Mouse (Mus musculus) CH12.LX (cell line): Measurements from ENCODE around the gene Prkg1. TPM values are rescaled to one million over a fixed set of nuclear protein-coding genes. Genes with fewer than 3 reads are reported as not detected.

Source experiments
- DNase-seq: peaks from one replicate; pipeline ENCODE4 v3.0.0-alpha.2; 2013; ENCODE audit errors: extremely low read depth
- H3K27ac ChIP-seq: 2 replicates; pipeline ENCODE4 v1.5.1; 2012; ENCODE audit warnings: low read depth, mild to moderate bottlenecking, control low read depth, moderate library complexity; ENCODE audit not compliant: insufficient read depth
- H3K27me3 ChIP-seq: replicated peaks from 2 replicates; pipeline ENCODE3; 2012; ENCODE audit warnings: inconsistent platforms
- H3K36me3 ChIP-seq, 2 experiments: replicated peaks in 1 of 2; 2 replicates each; pipeline versions ENCODE3 to v1.6.1; 2012; ENCODE audit warnings: inconsistent platforms in 1 of 2, low read length in 1 of 2, mild to moderate bottlenecking in 1 of 2, mixed read lengths in 1 of 2, moderate library complexity in 1 of 2; ENCODE audit not compliant: control insufficient read depth in 1 of 2, insufficient read depth in 1 of 2
- H3K4me1 ChIP-seq, 2 experiments: 2 replicates each; pipeline ENCODE4 v1.6.1; 2012; ENCODE audit warnings: inconsistent platforms in 1 of 2, moderate library complexity in 1 of 2; ENCODE audit not compliant: insufficient read depth in 2 of 2, control insufficient read depth in 1 of 2
- H3K4me2 ChIP-seq: 2 replicates; pipeline ENCODE4 v1.6.1; 2012; ENCODE audit warnings: low read depth, mild to moderate bottlenecking, control low read depth; ENCODE audit not compliant: poor library complexity, insufficient read depth, severe bottlenecking
- H3K4me3 ChIP-seq, 3 experiments: fragments of 150-350 bp in 1 of 3; sonication (generic) in 1 of 3; replicated peaks in 1 of 3; 2 replicates each; pipeline versions ENCODE3 to v1.5.1; 2011 to 2012; ENCODE audit warnings: low read depth in 2 of 3, low read length in 2 of 3, mild to moderate bottlenecking in 2 of 3, moderate library complexity in 2 of 3, control low read depth in 1 of 3, improper control_type of control experiment in 1 of 3, inconsistent platforms in 1 of 3, mixed read lengths in 1 of 3; ENCODE audit not compliant: poor library complexity in 1 of 3
- H3K79me2 ChIP-seq: replicated peaks from 2 replicates; pipeline ENCODE4 v1.6.1; 2012; ENCODE audit warnings: mild to moderate bottlenecking, moderate library complexity; ENCODE audit not compliant: control insufficient read depth, poor library complexity, insufficient read depth, severe bottlenecking; ENCODE audit errors: extremely low read depth
- H3K9ac ChIP-seq: 2 replicates; pipeline ENCODE4 v1.6.1; 2012; ENCODE audit warnings: low read depth, mild to moderate bottlenecking, control low read depth, moderate library complexity; ENCODE audit not compliant: insufficient read depth
- H3K9me3 ChIP-seq: replicated peaks from 2 replicates; pipeline ENCODE3; 2012; ENCODE audit warnings: low read length, inconsistent platforms, mixed read lengths
- BHLHE40 ChIP-seq: IDR thresholded peaks from 2 replicates; pipeline ENCODE4 v1.6.1; 2011; ENCODE audit warnings: mild to moderate bottlenecking, low read depth, low read length, improper control_type of control experiment
- CHD2 ChIP-seq: IDR thresholded peaks from 2 replicates; pipeline ENCODE4 v1.6.1; 2011; ENCODE audit warnings: low read length, improper control_type of control experiment
- E2F4 ChIP-seq: IDR thresholded peaks from 2 replicates; pipeline ENCODE4 v1.6.1; 2011; ENCODE audit warnings: low read depth, low read length, improper control_type of control experiment; ENCODE audit not compliant: insufficient replicate concordance
- ELF1 ChIP-seq: IDR thresholded peaks from 2 replicates; pipeline ENCODE4 v1.6.1; 2014; ENCODE audit warnings: low read depth, mild to moderate bottlenecking, inconsistent platforms, low read length, improper control_type of control experiment
- EP300 ChIP-seq: IDR thresholded peaks from 2 replicates; pipeline ENCODE4 v1.6.1; 2011; ENCODE audit warnings: low read length, improper control_type of control experiment
- IRF4 ChIP-seq: IDR thresholded peaks from 2 replicates; pipeline ENCODE4 v1.6.1; 2014; ENCODE audit warnings: low read depth, mild to moderate bottlenecking, inconsistent platforms, low read length, improper control_type of control experiment
- JUN ChIP-seq: IDR thresholded peaks from 2 replicates; pipeline ENCODE4 v1.6.1; 2011; ENCODE audit warnings: low read depth, mild to moderate bottlenecking, low read length, improper control_type of control experiment, moderate library complexity; ENCODE audit not compliant: insufficient read depth
- MAX ChIP-seq: IDR thresholded peaks from 2 replicates; pipeline ENCODE4 v1.6.1; 2011; ENCODE audit warnings: low read length, improper control_type of control experiment
- MEF2A ChIP-seq: IDR thresholded peaks from 2 replicates; pipeline ENCODE4 v1.6.1; 2014; ENCODE audit warnings: low read depth, mild to moderate bottlenecking, inconsistent platforms, low read length, improper control_type of control experiment, borderline replicate concordance
- POLR2A ChIP-seq: IDR thresholded peaks from 2 replicates; pipeline ENCODE4 v1.6.1; 2011; ENCODE audit warnings: low read depth, mild to moderate bottlenecking, improper control_type of control experiment, low read length
- RAD21 ChIP-seq: IDR thresholded peaks from 2 replicates; pipeline ENCODE4 v1.6.1; 2011; ENCODE audit warnings: low read depth, mild to moderate bottlenecking, low read length, improper control_type of control experiment, moderate library complexity
- RCOR1 ChIP-seq: conservative IDR thresholded peaks from 2 replicates; pipeline ENCODE4 v1.6.1; 2012; ENCODE audit warnings: low read depth, mild to moderate bottlenecking, inconsistent platforms, low read length, improper control_type of control experiment
- SIN3A ChIP-seq: IDR thresholded peaks from 2 replicates; pipeline ENCODE4 v1.6.1; 2012; ENCODE audit warnings: low read length, improper control_type of control experiment, inconsistent platforms
- SMC3 ChIP-seq: IDR thresholded peaks from 2 replicates; pipeline ENCODE4 v1.6.1; 2011; ENCODE audit warnings: low read depth, low read length, improper control_type of control experiment
- TBP ChIP-seq: conservative IDR thresholded peaks from 2 replicates; pipeline ENCODE4 v1.6.1; 2011; ENCODE audit warnings: low read depth, low read length, improper control_type of control experiment
- UBTF ChIP-seq: IDR thresholded peaks from 2 replicates; pipeline ENCODE4 v1.6.1; 2012; ENCODE audit warnings: low read depth, mild to moderate bottlenecking, inconsistent platforms, low read length, improper control_type of control experiment, moderate library complexity
- USF2 ChIP-seq: conservative IDR thresholded peaks from 2 replicates; pipeline ENCODE4 v1.6.1; 2011; ENCODE audit warnings: low read depth, low read length, improper control_type of control experiment
- ZC3H11A ChIP-seq: IDR thresholded peaks from 2 replicates; pipeline ENCODE4 v1.6.1; 2012; ENCODE audit warnings: low read depth, mild to moderate bottlenecking, inconsistent platforms, low read length, improper control_type of control experiment
- ZMIZ1 ChIP-seq: IDR thresholded peaks from 2 replicates; pipeline ENCODE4 v1.6.1; 2012; ENCODE audit warnings: low read depth, mild to moderate bottlenecking, inconsistent platforms, low read length, improper control_type of control experiment
- dilution Hi-C: fragments of 300-500 bp; cut with MboI; formaldehyde crosslinking; loops from 2 replicates; pipeline ENCODE4 v1.14.3; 2020; ENCODE audit warnings: low sequenced_read_pairs; ENCODE audit not compliant: extremely low pct_unique_long_range_greater_than_20kb, extremely low pct_ligation_motif_present
- in situ Hi-C: fragments of 300-500 bp; cut with MboI; formaldehyde crosslinking; loops from 3 replicates; pipeline ENCODE4 v1.14.3; 2019; ENCODE audit warnings: low sequenced_read_pairs, low pct_ligation_motif_present, low pct_unique_long_range_greater_than_20kb, mixed read lengths
- polyA plus RNA-seq: library from polyadenylated mRNA; unstranded; fragments of >175 nt; gene quantifications from 2 replicates; pipeline ENCODE4 v1.2.1, GENCODE M21; 2012; ENCODE audit warnings: low read depth; ENCODE audit not compliant: insufficient read length
- total RNA-seq, 2 experiments: library from RNA; depleted of rRNA; stranded (reverse); fragments of 300-350 nt in 1 of 2; fragments of >200 nt in 1 of 2; gene quantifications; 2 replicates each; pipeline ENCODE4 v1.2.3; 2012 to 2014

Gene Prkg1
- total and polyA plus RNA-seq, 3 experiments, result not detected

GRCm38 (mm10) chr19:31662802-31663201 lies 102.0 kb downstream of the Prkg1 start:
- no peak overlapping the region for H3K9ac ChIP-seq
- H3K4me3 ChIP-seq, result no peak overlapping the region
- in situ Hi-C loops, result no loop called here
- H3K36me3 ChIP-seq, result no peaks in the 10 kb centered on the region
- no peaks in the 10 kb centered on the region for H3K79me2 ChIP-seq
- H3K9me3 ChIP-seq, result no peaks in the 10 kb centered on the region
- no peak overlapping the region for H3K27ac ChIP-seq
- H3K4me2 ChIP-seq, result no peak overlapping the region
- no peak for TF ChIP-seq E2F4
- TF ChIP-seq IRF4, result no peak
- TF ChIP-seq BHLHE40, result no peak
- DNase-seq, result no peak
- no peaks in the 10 kb centered on the region for H3K27me3 ChIP-seq
- dilution Hi-C loops, result no loop called here
- H3K4me1 ChIP-seq, result no peaks in the 10 kb centered on the region

GRCm38 (mm10) chr19:31658751-31659397 lies 106.0 kb downstream of the Prkg1 start:
- H3K4me3 ChIP-seq, result no peak overlapping the region
- dilution Hi-C loops, result no loop called here
- no peak for DNase-seq
- in situ Hi-C loops, result no loop called here
- TF ChIP-seq ZC3H11A (no peak), E2F4 (no peak), MAX (no peak), JUN (no peak), TBP (no peak), ELF1 (no peak)
- H3K27me3 ChIP-seq, result no peaks in the 10 kb centered on the region
- no peak overlapping the region for H3K9ac ChIP-seq
- H3K4me2 ChIP-seq, result no peak overlapping the region
- H3K79me2 ChIP-seq, result no peaks in the 10 kb centered on the region
- no peaks in the 10 kb centered on the region for H3K36me3 ChIP-seq
- H3K4me1 ChIP-seq, result no peaks in the 10 kb centered on the region
- no peak overlapping the region for H3K27ac ChIP-seq
- no peaks in the 10 kb centered on the region for H3K9me3 ChIP-seq

- in situ Hi-C loops (no loop called here), dilution Hi-C loops (no loop called here)
- no peaks in the 10 kb centered on the region for H3K27me3 ChIP-seq
- TF ChIP-seq MEF2A, result no peak
- TF ChIP-seq EP300, result no peak
- no peak for TF ChIP-seq USF2
- TF ChIP-seq CHD2, result no peak
- no peak for TF ChIP-seq ZMIZ1
- TF ChIP-seq SIN3A, result no peak
- TF ChIP-seq JUN, result no peak
- TF ChIP-seq MAX, result no peak
- no peak for TF ChIP-seq RAD21
- no peak for TF ChIP-seq UBTF
- no peak for TF ChIP-seq SMC3
- no peak for TF ChIP-seq POLR2A
- TF ChIP-seq ELF1, result no peak
- TF ChIP-seq RCOR1, result no peak
- no peaks in the 10 kb centered on the region for H3K36me3 ChIP-seq
- H3K27ac ChIP-seq, result no peak overlapping the region
- DNase-seq, result no peak
- H3K9ac ChIP-seq, result no peak overlapping the region
- H3K4me1 ChIP-seq, result no peaks in the 10 kb centered on the region
- H3K4me2 ChIP-seq, result no peak overlapping the region
- no peaks in the 10 kb centered on the region for H3K79me2 ChIP-seq
- no peaks in the 10 kb centered on the region for H3K9me3 ChIP-seq
- no peak overlapping the region for H3K4me3 ChIP-seq
Measured at GRCm38 (mm10) chr19:31656256-31656655, 108.6 kb downstream of the Prkg1 start.
